Mouse (Mus musculus): ENCODE data around the gene Camta1.

Gene Camta1

DNA sequence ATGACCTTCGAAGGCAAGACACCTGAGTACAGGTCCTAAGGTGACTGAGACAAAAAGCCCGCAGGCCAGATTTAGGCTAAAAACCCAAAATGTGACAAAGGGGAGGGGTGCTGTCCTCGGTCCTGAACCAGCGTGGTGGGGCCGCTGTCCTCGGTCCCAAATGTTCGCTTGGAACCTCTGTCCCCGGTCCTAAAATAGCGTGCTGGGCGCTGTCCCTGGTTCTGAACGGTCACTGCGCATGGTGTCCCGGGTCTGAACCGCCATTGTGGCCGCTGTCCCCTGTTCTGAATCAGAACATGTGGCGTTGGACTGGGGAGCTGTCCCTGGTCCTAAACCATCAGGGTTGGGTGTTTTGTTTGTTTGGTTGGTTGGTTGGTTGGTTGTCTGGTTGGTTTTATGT is 257.2 kb downstream of the Camta1 start:
- DNase-seq (ENCODE audit: low spot score): peak; percentile 62

DNA sequence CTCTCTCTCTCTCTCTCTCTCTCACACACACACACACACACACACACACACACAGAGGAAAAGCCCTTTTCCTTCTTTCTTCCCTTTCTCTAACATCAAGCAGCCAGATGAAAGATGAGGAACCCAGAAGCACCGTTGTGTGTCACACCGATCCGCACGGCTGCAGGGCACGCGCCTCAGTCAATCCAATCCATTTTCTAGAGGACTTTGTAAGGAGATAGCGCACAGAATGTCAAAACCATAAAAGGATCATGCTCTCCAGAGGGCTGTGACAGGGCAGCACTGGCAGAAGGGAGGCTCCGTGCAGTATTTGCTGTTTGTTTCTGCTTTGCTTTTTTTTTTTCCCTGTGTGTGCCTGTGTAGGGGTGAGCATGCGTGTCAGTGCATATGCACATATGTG is 258.1 kb downstream of the Camta1 start:
- DNase-seq (ENCODE audit: low spot score): no peak

DNA sequence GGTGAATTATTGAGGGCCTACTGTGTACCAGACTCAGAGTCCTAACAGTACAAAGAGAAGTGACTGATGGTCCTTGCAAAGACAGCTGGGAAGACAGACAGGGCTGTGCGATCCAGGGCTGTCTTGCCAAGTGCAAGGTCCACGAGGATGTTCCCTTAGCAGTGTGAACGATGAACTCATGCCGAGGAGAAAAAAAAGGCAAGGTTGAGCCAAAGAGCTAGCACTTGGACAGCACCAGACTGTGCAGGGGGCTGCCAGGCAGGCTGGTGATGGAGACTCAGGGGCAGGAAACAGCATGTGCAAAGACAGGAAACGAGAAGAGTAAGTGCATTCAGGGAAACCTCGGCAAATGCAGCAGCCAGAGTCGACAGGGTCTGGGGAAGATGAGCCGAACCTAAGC is 266.6 kb downstream of the Camta1 start:
- no peak for DNase-seq (ENCODE audit: low spot score)

DNA sequence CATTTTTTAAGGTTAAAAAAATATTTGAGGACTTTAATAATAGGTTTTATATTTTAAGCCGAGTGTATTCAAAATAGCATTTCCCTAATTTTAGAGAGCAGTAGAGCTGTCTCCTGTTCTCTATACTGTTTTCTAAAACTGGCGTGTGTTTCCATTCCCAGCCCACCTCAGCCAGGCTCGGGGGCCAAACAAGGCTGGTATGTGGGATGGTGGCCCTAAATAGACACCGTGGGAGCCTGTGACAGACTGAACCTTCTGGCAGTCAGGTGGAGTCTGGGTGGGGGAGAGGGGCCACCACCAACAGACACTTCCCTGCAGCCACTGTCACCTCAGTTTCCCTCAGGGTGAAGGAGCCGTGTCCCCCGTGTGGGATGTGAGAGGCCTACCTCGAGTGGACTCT is 268.6 kb downstream of the Camta1 start:
- DNase-seq (ENCODE audit: low spot score): no peak

DNA sequence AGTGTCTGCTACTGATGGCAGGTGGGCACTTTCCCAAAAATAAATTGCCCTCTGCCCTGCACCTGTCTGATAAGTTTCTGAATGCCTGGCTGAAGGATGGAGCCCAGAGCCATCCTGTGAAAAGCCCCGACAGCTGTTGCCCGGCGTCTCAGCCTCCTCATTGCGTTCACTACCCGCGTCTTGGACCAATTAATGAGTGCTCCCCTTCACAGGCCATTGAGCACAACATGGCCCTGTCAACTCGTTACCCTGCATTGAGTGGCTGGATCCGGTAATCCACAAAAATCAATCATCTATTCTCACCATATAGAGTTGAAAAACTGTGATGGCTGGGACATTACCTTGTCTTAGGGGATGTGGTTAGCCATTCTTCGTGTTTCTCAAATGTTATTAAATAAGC is 275.6 kb downstream of the Camta1 start:
- DNase-seq (ENCODE audit: low spot score): no peak

DNA sequence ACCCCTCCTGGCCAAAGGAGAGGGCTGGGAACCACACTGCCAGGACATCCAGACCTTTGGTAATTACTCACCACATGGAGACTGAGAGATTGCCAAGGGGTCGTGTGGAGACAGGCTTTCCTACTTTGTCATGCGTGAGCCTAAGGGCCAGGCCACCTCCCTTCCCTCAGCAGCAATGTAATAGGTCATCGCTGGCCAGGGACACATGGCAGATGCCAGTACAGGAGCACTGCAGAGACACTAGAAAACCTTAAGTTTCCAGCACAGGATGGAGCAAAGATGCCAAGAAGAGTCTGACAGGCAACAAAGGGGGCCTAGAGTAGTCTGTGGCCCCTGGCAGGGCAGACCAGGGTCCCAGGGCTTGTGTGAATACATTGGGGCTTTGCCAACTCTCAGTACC is 283.7 kb downstream of the Camta1 start:
- no peak for DNase-seq (ENCODE audit: low spot score)

DNA sequence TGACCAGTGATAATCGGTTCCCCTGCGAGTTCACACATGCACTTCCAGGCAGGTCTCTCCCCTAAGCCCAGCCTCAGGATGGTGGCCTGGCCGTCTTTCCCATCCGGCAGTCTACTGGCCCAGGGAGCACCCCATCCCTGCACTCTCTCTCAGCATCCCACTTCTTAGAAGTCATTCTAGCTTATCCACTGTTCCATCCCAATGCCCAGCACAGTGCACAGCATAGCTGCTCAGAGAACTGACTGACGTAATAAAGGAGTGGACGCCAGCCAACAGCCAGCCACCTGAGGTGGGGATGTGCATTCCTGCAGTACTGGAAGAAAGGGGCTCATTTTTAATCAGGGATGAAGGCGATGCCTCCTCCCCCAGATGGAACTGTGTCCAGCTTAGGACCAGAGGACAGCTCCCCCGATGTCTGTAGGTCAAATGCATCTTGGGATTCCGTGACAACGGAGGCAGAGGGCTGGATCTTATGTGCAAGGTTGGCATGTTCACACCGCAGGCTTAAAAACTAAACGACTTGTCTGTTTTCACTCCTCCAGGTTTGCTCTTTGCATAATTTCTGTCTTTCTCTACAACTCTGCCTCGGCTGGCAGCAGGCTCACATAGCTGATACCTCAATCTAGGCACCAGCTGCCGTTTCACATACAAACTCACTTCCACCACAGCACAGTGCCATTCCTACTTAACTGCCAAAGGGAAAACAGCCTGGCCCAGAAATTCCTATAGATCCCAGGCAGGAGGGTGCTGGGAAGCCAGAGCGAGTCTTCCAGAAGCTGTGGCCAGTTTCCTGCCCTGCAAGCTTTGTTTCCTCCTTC is 285.2 kb downstream of the Camta1 start:
- no peak for DNase-seq (ENCODE audit: low spot score)

DNA sequence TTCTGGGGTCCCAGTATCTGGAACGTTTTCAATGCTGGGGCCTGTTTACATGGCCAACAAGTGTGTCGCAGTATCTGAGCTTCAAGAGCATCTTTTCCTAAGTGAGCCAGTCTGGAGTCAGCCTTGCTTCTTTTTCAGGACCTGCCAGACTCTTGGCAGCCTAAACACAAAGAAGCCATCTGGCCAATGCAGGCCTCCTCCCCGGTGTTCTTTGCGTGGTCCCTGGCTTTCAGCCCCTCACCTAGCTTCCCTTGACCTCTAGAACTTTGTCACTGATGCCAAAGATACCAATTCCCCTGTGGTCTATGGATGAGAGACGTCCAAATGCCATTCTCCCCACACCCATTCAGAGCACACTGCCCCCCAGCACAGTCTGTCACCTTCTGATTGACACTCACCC is 289.0 kb downstream of the Camta1 start:
- DNase-seq (ENCODE audit: low spot score): no peak

DNA sequence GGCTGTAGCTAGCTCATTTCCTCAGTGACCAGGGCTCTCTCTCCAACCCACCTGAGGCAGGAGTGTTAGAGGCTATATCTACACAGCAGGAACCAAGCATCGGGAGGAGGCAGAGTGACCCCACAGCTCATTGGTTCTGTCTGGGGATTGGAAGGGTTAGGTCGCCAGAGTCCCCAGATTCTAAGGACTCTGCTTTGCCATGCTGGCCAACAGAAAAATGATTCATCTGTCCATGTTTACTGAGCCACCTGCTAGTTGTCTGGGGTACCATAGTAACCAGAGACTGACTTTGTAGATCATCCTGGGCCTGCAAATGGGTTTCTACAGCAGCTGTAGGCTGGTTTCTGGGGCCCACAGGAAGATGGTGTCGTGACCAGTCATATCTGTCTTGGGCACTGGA is 292.1 kb downstream of the Camta1 start:
- DNase-seq (ENCODE audit: low spot score): no peak

DNA sequence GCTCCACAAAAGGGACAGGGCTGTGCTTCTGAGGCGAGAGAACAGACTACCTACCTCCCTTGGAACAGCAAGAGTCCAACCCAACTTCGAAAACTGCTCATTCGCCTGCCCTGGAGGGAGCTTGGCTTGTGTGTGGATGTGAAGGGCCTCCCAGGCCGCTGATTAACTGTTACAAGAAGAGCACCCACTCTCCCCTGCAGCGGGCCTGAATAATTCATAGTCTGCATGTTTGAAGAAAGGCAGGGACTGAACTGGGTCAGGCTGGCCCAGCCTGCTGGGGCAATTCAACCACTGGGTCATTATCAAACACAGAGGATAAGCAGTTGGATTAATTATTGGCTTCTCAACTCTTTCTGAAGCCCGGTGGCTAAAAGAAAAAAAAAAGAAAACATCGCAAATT is 292.8 kb downstream of the Camta1 start:
- peak; percentile 14 for DNase-seq (ENCODE audit: low spot score)

DNA sequence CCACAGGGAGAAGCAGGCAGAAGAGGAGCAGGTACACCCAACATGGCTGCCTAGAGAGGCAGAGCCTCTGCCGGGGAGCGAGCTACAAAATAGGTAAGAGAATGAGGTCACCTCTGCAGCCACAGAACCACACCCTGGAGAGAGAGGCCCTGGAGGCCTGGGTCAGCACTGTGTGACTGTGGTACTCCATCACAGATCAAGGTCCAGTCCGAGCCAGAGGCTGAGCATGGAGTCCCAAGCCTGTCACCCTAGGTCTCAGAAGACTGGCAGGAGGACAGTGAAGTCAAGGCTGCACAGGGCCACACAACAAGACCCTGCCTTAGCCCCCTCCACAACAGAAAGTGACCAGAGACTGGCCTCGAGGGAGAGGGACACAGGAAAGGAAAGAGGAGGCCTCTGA is 294.6 kb downstream of the Camta1 start:
- DNase-seq (ENCODE audit: low spot score): no peak

DNA sequence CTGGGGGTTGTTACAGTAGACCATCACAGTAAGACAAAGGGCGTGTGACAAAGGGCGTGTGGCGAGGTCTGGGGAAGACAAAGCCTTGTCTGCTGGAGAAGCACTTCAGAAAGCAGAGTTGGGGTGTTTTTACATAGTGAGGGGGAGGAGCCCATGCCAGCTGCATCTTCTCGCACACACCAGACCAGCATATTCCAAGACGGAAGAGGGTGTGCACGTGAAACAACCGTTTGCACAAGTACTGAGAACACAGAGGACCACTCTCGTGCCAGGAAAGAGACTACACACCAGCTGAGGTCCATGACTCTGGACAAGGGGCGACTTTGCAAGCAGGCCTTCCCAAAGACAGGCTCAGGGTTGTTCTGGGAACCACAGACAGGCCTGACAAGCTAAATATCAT is 306.2 kb downstream of the Camta1 start:
- DNase-seq (ENCODE audit: low spot score): no peak

DNA sequence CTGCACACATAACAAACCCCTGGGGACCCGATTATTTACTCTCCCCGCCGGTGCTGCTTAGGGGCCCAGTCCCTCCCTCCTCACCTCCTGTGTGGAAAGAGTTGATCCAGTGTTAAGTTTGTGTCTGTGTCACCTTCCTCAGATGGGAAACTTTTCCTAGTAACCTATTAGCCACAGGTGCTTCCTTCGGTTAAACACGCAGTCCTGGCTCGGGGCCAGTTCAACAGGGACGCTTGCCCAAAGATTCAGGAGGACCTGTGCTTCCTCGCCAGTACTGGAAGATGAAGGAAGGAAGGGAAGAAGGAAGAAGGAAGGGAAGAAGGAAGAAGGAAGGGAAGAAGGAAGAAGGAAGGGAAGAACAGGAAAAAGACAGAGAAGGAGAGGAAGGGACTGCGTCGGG is 312.2 kb downstream of the Camta1 start:
- no peak for DNase-seq (ENCODE audit: low spot score)

DNA sequence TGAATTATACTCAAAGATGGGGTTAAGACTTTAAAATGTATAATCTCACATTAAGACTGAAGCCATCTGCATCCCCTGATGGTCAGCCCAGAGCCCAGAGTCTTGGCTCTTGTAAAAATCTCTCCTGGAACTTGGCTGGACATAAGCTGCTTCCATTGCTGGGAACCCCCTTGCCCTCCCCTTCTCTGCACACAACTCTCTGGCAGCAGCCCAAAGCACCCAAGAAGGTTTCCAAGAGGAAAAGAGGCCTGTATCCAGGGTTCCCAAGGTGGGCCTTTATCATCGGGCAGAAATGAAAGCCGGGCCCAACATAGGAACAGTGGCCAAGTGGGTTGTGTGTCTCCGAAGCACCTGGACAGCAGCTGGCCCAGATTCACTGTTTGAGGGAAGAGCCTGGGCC is 316.2 kb downstream of the Camta1 start:
- DNase-seq (ENCODE audit: low spot score): no peak

DNA sequence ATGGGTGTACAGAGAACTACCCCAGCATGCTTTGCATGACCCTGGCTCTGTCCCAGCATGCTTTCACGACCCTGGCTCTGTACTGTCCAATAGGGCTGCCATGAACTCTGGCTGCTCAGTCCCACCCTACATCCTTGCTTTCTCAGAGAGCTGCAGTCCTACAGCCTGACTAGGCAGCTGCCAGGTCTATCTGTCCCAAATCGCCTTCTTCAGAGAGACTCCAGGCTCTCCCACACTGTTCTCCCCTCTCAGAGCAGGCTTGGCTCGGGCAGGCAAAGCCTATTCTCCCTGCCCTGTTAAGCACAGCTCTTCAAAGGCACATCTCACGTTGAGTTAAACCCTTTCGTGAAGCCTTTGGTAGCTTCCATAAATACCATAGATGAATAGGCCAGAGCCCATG is 317.5 kb downstream of the Camta1 start:
- DNase-seq (ENCODE audit: low spot score): no peak

DNA sequence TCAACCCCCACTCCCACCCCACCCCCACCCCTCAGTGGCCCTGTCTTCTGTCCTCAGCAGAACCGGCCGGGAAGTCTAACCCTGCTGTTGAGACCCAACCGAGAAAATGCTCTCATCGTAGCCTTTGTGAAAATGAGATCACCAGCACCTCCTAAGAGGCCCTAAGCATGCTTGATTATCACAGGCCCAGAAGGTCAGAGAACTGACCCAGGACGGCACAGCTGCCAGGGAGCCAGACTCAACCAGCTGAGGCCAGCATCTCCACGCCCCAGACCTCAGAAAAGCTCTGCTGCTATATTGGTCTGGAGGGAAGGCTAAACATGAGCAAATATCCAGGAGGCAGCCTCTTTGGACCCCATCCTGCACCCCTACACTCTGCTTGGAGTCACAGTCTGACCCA is 321.1 kb downstream of the Camta1 start:
- DNase-seq (ENCODE audit: low spot score): no peak

DNA sequence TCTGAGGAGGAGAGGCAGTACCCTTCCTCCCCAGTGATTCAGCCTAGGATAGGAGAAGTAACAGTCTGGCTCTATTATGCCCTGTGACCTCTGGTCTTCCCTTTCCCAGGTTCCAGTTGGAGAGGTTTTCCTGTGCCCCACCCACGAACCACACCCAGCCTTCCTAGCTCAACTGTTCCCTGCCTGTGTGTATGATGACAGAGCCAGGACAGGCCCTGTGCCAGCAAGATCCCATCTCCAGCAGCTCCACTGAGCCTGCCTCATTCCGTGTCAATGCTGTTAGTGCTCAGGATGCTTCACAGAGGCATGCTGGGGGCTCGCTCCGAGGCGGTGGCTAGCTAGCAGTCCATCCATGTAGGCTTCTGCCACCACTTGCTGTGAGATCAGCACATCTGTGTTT is 321.8 kb downstream of the Camta1 start:
- DNase-seq (ENCODE audit: low spot score): no peak

DNA sequence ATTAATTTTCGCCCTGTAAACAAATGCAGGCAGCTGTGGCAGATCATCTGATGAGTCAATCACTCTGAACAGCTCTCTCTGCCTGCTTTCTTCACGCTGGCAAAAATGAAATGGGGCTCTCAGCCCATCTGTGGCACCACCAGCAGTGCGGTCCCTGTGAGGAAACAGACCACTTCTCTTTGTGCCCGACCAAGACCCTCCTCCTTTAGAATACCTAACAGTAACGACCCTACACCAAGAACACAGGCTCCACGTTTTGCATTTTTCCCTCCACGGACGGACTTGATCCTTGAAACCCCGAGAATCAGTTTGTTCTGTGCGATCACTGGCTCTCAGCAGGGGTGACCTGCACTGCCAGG is 322.5 kb downstream of the Camta1 start:
- no peak for DNase-seq (ENCODE audit: low spot score)

DNA sequence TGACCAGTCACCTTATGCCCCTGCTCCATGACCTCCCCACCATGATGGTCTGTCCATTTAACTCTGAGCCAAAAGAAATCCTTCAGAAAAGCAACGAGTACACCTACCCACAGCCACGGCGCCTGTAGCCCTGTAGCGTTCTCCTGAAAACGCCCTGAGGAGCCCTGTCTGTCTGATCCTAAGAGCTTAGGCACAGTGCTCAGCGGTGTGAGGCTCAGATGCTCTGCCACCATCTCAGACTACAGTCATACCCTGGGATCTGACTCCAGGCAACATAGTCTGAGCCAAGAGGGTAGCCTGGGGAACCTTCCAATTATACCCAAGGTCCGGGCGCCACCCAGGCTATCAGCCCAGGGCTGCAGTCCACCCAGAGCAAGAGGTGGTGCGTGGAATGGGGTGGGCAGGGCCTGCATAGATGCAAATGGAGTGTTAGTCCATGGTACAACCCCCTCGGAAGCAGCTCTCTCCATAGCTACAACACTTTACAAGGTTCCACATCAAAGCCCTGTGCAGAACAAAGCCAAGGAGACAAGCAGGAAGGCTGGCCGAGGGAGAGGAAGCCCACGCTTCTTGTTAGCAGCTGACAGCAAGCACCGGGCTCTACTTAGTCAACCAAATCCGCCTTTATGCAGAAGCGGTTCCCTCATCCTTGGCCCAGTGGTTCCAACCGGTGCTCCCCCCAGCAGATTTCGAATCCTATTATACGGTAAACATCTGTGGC is 323.1 kb downstream of the Camta1 start:
- DNase-seq (ENCODE audit: low spot score): no peak

DNA sequence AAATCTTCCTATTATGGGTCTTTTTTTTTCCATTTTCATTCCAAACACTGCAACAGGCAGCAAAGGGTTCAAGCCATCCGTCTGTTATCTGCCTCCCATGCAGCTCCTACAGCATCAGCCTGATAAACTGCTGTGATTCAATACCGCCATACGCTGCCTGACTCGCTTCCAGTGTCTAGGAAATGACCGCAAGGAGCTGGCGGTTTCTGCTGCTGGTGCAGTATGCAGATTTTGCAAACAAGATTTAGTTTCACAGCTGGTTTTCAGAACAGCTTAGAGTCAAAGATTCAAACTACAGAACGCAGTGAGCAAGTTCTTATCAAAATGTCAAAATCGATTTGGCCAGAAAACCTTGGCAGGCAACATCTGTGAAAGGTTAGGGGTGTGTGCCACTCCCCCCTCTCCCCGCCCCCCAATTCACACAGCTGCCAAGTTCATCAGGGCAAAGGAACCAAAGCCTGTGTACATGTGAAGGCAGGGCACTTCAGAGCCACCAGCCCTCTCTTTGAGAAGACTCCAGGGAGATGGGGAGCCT is 325.7 kb downstream of the Camta1 start:
- DNase-seq (ENCODE audit: low spot score): no peak

DNA sequence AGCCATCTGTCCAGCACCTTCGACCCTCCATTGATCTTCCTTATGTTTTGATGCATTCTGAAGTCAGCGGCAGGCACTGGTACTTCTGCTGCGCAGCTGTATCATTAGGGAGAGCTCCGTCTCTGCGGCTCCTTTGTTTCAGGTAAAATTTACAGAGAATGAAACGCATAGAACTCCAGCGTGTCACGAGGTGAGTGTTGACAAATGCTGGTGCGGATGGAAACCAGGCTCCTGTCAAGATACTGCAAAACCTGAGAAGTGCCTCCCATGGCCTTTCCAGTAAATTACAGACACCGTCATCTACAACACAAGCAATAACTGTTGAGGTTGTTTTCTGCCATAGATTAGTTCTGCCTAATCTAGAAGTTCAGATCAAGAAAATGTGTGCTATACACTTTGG is 328.2 kb downstream of the Camta1 start:
- DNase-seq (ENCODE audit: low spot score): no peak

DNA sequence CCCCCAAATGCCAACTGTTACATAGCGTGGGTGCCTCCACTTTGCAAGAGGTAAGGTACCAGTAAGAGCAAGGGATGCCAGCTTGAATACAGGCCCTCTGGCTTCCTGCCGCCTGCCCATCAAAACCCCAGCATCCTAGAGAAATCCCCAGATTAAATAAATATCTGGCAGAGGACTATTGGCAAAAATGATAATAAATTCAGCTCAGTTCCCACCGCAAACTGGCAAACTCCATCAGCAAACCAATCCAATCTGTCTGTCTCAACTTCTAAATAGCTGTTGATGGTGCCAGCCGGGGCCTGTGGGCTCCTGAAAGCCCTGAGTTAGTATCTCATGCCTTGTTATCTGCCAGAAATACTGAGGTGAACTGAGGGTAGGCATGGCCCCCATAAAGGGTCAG is 333.2 kb downstream of the Camta1 start:
- DNase-seq (ENCODE audit: low spot score): no peak

DNA sequence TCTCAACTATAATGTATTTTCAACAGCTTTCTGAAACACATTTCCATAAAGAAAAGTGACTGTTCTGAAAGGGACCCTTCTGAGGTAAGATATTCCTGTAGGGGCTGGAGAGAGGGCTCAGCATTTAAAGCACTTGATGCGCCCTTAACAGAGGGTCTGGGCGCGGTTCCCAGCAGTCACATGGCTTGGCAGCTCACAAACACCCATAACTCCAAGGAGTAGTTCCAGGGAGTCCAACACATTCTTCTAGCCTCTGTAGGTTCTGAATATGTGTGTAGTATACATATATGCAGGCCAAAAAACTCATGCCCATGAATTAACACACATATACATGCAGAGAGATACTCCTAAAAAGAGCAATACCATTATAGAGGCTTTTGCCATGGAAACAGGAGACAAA is 333.9 kb downstream of the Camta1 start:
- no peak for DNase-seq (ENCODE audit: low spot score)

DNA sequence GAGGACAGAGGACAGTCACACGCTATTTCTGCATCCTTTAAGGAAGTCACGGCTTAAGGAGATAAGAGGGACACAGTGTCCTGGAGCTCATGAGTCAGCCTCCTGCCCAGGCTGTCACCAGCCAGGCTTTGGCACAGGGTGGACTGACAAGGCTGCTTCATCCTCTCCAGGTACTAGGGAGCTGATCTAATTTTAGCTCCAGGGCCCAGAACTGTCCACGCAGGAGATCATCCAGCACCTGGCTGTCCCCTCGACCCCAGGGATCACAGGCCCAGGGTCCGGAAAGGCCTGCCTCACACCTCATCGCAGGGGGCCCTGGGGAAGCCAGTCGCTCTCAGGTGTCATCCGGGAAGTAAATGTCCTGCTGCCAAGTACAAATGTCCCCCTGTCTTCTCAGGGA is 341.6 kb downstream of the Camta1 start:
- DNase-seq (ENCODE audit: low spot score): no peak
